Mouse (Mus musculus) heart, adult 2 months (tissue): ENCODE data around the gene Mis12. TPM values are rescaled to one million over a fixed set of nuclear protein-coding genes. Genes with fewer than 3 reads are reported as not detected.

Experiments
- DNase-seq, 2 experiments: peaks; one replicate each; pipeline ENCODE4 v3.0.0; 2021
- H3K27ac ChIP-seq: fragments of 200-600 bp; 2 replicates; pipeline ENCODE4 v1.8.1; 2022
- H3K27me3 ChIP-seq: fragments of 200-500 bp; 2 replicates; pipeline ENCODE4 v1.6.1; 2012; ENCODE audit warnings: mild to moderate bottlenecking, low read length, inconsistent platforms, mixed read lengths; ENCODE audit not compliant: control insufficient read depth, insufficient read depth
- H3K36me3 ChIP-seq: fragments of 200-500 bp; 2 replicates; pipeline ENCODE4 v1.6.1; 2012; ENCODE audit warnings: low read length, inconsistent platforms; ENCODE audit not compliant: control insufficient read depth, insufficient read depth
- H3K4me1 ChIP-seq: fragments of 200-500 bp; 2 replicates; pipeline ENCODE4 v1.6.1; 2011; ENCODE audit warnings: low read length; ENCODE audit not compliant: control insufficient read depth, insufficient read depth
- H3K4me3 ChIP-seq: fragments of 200-600 bp; 2 replicates; pipeline ENCODE4 v1.8.1; 2022
- H3K79me2 ChIP-seq: fragments of 200-500 bp; replicated peaks from 2 replicates; pipeline ENCODE4 v1.6.1; 2012; ENCODE audit warnings: mild to moderate bottlenecking, inconsistent platforms, low read length, moderate library complexity, mixed read lengths; ENCODE audit not compliant: control insufficient read depth, insufficient read depth
- H3K9ac ChIP-seq: fragments of 200-500 bp; 2 replicates; pipeline ENCODE4 v1.6.1; 2012; ENCODE audit warnings: low read depth, mild to moderate bottlenecking, control low read depth, inconsistent platforms, low read length, mixed read lengths
- CTCF ChIP-seq: fragments of 200-600 bp; IDR thresholded peaks from 2 replicates; pipeline ENCODE4 v1.8.1; 2022; ENCODE audit warnings: antibody characterized with exemption, mild to moderate bottlenecking, moderate library complexity
- EP300 ChIP-seq: fragments of 200-500 bp; IDR thresholded peaks from 2 replicates; pipeline ENCODE4 v1.6.1; 2011; ENCODE audit warnings: low read depth, low read length, control low read depth; ENCODE audit not compliant: insufficient read depth
- POLR2A ChIP-seq: fragments of 200-500 bp; IDR thresholded peaks from 2 replicates; pipeline ENCODE4 v1.6.1; 2011; ENCODE audit warnings: mild to moderate bottlenecking, low read depth, low read length, control low read depth; ENCODE audit not compliant: insufficient read depth
- WGBS: fragments of 180-500 bp; shearing (Covaris S2); methylation state at CpG from one replicate; pipeline ENCODE4 v1.1.7; 2018; 5-methylcytosine and 5-hydroxymethylcytosine counted together
- intact Hi-C: fragments of 180-260 bp; cut with DNase I; formaldehyde crosslinking; loops from one replicate; pipeline ENCODE4 v1.15.1; 2025
- long read RNA-seq: library from polyadenylated mRNA; stranded (forward); transcript quantifications from one replicate; pipeline ENCODE4 v2.0.0, GENCODE M21; 2021
- polyA plus RNA-seq: library from polyadenylated mRNA; depleted of rRNA; stranded (reverse); fragments of >200 nt; gene quantifications from 2 replicates; pipeline ENCODE4 v1.2.3, GENCODE M21; 2012; rRNA removed
- total RNA-seq, 2 experiments: library from RNA; stranded (reverse); gene quantifications; 2 replicates each; pipeline ENCODE4 v1.2.3; 2021

Gene Mis12
- total RNA-seq (1 to 10 TPM; 7.5 to 9.2 TPM), polyA plus RNA-seq (3.4 and 4.5 TPM in 2 replicates)
- long read RNA-seq, transcript Mis12-201 (3 exons, 3,003 nt): major isoform, 5 of 8 reads
- long read RNA-seq, partial matches to known transcripts: 0 of 8 reads
- long read RNA-seq, other reads (novel, unspliced or antisense): 3 of 8 reads

- H3K4me1 ChIP-seq: peaks cover 3% of the 10 kb centered on the region
- peaks cover 14% of the 10 kb centered on the region for H3K36me3 ChIP-seq
- H3K27ac ChIP-seq: peak within 1 kb of the TSS; percentile 94
- intact Hi-C loops: loop anchor here (1.0 to 10.0 kb wide), 3 partner anchors 15 to 125 kb away; partner anchors contain the start of genes Dhx33, Nlrp1a and Rpain
- WGBS: under 1% methylated on average over 71 of the region's 71 CpGs
- TF ChIP-seq POLR2A: peak; percentile 70; the same call in 1 of the 2 replicates
- TF ChIP-seq EP300: 0 out of 2 replicates have a peak, but pooled peaks have one; percentile 32
- no peak for TF ChIP-seq CTCF
- peak within 1 kb of the TSS; percentile 82 for H3K4me3 ChIP-seq
- H3K9ac ChIP-seq: peak within 1 kb of the TSS; percentile 94
- no peaks in the 10 kb centered on the region for H3K27me3 ChIP-seq
- H3K79me2 ChIP-seq: no peaks in the 10 kb centered on the region; the same call in 1 of the 2 replicates
- DNase-seq: peak; percentile 96 to 99
Observed at GRCm38 (mm10) chr11:71019201-71020068, at the start of gene Mis12, which contains the start of gene Derl2. TSS of gene Mis12 (plus strand) at chr11:71019611. TSS of gene Derl2 (minus strand) at chr11:71019841.

- DNase-seq: peak; percentile 91 to 95
- H3K9ac ChIP-seq: peak within 1 kb of the TSS; percentile 91
- H3K27ac ChIP-seq: peak within 1 kb of the TSS; percentile 94
- WGBS: under 1% methylated on average over 43 of the region's 43 CpGs
- 0 out of 2 replicates have a peak, but pooled peaks have one; percentile 39 for TF ChIP-seq EP300
- TF ChIP-seq POLR2A: peak; percentile 84
- TF ChIP-seq CTCF: no peak
- H3K4me3 ChIP-seq: peak within 1 kb of the TSS; percentile 91
- H3K36me3 ChIP-seq: peaks cover 12% of the 10 kb centered on the region
- intact Hi-C loops: loop anchor here (1.0 kb wide), 1 partner anchor 49 kb away; the partner anchor contains the start of genes Derl2 and Mis12
- no peaks in the 10 kb centered on the region for H3K27me3 ChIP-seq
- H3K4me1 ChIP-seq: peaks cover 8% of the 10 kb centered on the region
- H3K79me2 ChIP-seq: peaks cover 2% of the 10 kb centered on the region; the same call in 1 of the 2 replicates
Observed at GRCm38 (mm10) chr11:70969821-70970559, 49.4 kb upstream of the Mis12 start, which contains the start of the genes Nup88 and Rpain. TSS of gene Nup88 (minus strand) at chr11:70969973. TSS of gene Rpain (plus strand) at chr11:70970213.

- H3K36me3 ChIP-seq: peaks cover 7% of the 10 kb centered on the region
- peaks cover 8% of the 10 kb centered on the region for H3K4me1 ChIP-seq
- H3K27me3 ChIP-seq: no peaks in the 10 kb centered on the region
- H3K79me2 ChIP-seq: peaks cover 2% of the 10 kb centered on the region; the same call in 1 of the 2 replicates
- TF ChIP-seq CTCF (0 out of 2 replicates have a peak, but pooled peaks have one; percentile 1), POLR2A (no peak)
- intact Hi-C loops: loop anchor here (1.0 kb wide), 1 partner anchor 48 kb away; the partner anchor contains the start of genes Derl2 and Mis12
- 12% methylated on average over 24 of the region's 24 CpGs for WGBS
- peak overlapping the region; percentile 69 for H3K9ac ChIP-seq
- H3K4me3 ChIP-seq: peak overlapping the region; percentile 91
- H3K27ac ChIP-seq: peak overlapping the region; percentile 94
- no peak for DNase-seq
Observed at GRCm38 (mm10) chr11:70970560-70971540, 48.6 kb upstream of the Mis12 start.

DNA sequence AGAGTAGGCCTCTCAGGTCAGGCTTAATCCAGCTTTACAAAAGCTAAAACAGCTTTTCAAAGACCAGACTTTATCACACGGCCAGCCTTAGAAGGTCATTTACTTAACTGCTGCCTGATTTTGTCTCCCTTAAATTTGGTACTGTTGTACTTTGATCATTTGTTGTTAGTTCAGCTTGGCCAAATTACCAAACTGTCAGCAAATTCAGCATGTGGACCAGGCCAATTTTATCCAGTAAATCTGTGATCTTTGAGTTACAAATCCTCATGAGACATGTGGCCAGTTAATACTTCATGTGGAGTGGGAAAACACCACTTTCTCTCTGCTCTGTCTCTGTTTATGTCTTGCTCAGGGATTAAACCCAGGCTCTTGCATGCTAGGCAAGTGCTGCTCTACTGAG is 46.8 kb upstream of the Mis12 start:
- Histone ChIP-seq H3K4me1 (peaks cover 8% of the 10 kb centered on the region), H3K79me2 (peaks cover 2% of the 10 kb centered on the region; the same call in 1 of the 2 replicates), H3K27me3 (no peaks in the 10 kb centered on the region), H3K27ac (no peak overlapping the region), H3K9ac (no peak overlapping the region), H3K36me3 (peaks cover 7% of the 10 kb centered on the region), H3K4me3 (no peak overlapping the region)
- TF ChIP-seq CTCF (no peak), POLR2A (no peak), EP300 (no peak)
- intact Hi-C loops: no loop called here
- no peak for DNase-seq
- 73% methylated on average over 1 of the region's 1 CpGs for WGBS

DNA sequence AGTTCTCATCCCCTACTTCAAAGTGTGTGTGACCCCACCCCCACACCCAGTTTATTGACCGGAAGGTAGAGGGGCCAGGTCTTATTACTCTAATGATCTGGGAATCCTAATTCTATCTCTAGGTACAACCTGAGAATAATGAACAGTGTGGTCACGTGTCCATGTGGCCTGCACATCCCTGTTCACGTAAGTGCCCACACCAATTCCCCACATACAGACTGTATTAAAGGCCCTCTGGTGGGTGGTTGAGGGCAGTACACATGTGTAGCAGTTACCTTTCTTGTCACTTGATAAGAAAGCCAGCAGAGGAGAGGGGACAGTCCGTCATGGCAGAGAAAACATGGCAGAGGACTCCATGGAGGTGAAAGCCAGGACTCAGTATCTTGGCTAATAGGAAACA is 45.5 kb upstream of the Mis12 start:
- intact Hi-C loops: no loop called here
- WGBS: 73% methylated on average over 4 of the region's 4 CpGs

More for the DNA sequence above, 45.5 kb upstream of the Mis12 start:
- H3K9ac ChIP-seq: no peak overlapping the region
- no peak overlapping the region for H3K4me3 ChIP-seq
- H3K27ac ChIP-seq: no peak overlapping the region
- H3K4me1 ChIP-seq: peaks cover 6% of the 10 kb centered on the region
- peaks cover 2% of the 10 kb centered on the region; the same call in 1 of the 2 replicates for H3K79me2 ChIP-seq
- no peak for DNase-seq
- TF ChIP-seq EP300 (no peak), CTCF (peak; percentile 38), POLR2A (no peak)
- H3K36me3 ChIP-seq: no peaks in the 10 kb centered on the region
- no peaks in the 10 kb centered on the region for H3K27me3 ChIP-seq
